Mouse (Mus musculus) ovary, postnatal 14 days (tissue): ENCODE results near the gene Eif2b1.
A peak's percentile ranks its signal among the peaks of the same experiment; 100 is the strongest.
"Not testable (repeated sequence)": the region's sequence is repeated elsewhere in the genome, so short reads cannot be mapped to it uniquely, and the experiment has no call there.

ENCODE experiments used
- DNase-seq: peaks from one replicate; pipeline ENCODE4 v3.0.0; 2022; ENCODE audit warnings: low spot score

Eif2b1 gene

GRCm38 (mm10) chr5:124578633-124579317 lies at the start of gene Eif2b1, which contains the start of gene Gtf2h3:
Gene Eif2b1 (minus strand): TSS chr5:124579131.
Gene Gtf2h3 (plus strand): TSS chr5:124579140.
- DNase-seq = peak; percentile 95

GRCm38 (mm10) chr5:124624291-124624690 lies 45.4 kb upstream of the Eif2b1 start:
- DNase-seq = no peak

- no peak for DNase-seq
These were observed 44.0 kb upstream of the Eif2b1 start for GRCm38 (mm10) chr5:124622890-124623289.

- no peak for DNase-seq
These were observed 42.4 kb upstream of the Eif2b1 start for GRCm38 (mm10) chr5:124621362-124621761.

- no peak for DNase-seq
These were observed 39.8 kb upstream of the Eif2b1 start for GRCm38 (mm10) chr5:124618711-124619110.

- no peak for DNase-seq
These were observed 35.8 kb upstream of the Eif2b1 start for GRCm38 (mm10) chr5:124614709-124615108.

GRCm38 (mm10) chr5:124610965-124611364 lies 32.0 kb upstream of the Eif2b1 start:
- DNase-seq = no peak

GRCm38 (mm10) chr5:124605041-124605622 lies 26.2 kb upstream of the Eif2b1 start:
- no peak for DNase-seq

- no peak for DNase-seq
These were observed 25.4 kb upstream of the Eif2b1 start for GRCm38 (mm10) chr5:124604296-124604695.

- DNase-seq = no peak
These were observed 23.4 kb upstream of the Eif2b1 start for GRCm38 (mm10) chr5:124602349-124602748.

GRCm38 (mm10) chr5:124599726-124600125 lies 20.8 kb upstream of the Eif2b1 start:
- not testable (repeated sequence) for DNase-seq

DNA sequence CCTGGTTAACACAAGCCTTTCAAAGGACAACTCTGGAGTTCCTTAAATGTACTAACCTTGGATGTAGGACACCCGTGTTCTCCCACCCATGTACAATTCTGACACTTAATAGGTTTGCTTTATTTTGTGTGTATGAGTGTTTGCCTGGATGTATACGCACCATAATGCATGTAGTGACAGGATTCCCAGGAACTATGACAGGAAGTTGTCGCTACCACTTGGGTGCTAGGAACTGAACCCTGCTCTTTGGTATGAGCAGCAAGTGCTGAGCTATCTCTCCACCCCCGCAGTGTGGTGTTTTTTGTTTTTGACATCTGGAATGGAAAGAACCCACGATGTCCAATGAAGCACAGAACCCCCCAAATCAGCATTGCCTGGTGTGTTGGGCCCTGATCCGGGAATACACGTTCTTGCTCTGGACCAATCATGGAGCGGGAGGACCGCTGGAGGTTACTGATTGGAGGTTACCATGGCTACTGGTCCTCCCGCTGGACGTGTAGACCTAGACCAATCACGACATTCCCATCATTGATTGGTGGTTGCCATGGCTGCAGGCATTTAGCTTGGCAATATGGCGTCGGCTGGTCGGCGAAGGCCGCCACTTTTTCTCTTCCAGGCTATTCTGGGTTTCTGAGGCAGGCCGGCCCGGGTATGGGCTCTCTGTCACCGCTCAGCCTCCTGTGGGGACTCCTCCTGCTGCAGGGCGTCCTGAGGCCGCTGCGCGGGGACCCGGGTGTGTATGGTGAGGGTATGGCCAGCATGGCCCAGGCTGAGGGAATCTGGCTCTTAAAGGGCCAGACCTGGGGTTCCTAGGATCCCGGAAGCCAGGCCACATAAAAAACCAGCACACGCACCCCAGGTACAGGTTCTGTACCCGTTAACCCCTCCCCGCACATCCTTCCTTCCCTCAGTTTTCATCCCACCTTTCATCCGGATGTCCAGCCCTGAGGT lies 19.6 kb upstream of the Eif2b1 start:
- peak; percentile 84 for DNase-seq

GRCm38 (mm10) chr5:124592768-124593167 lies 13.8 kb upstream of the Eif2b1 start:
- no peak for DNase-seq

DNA sequence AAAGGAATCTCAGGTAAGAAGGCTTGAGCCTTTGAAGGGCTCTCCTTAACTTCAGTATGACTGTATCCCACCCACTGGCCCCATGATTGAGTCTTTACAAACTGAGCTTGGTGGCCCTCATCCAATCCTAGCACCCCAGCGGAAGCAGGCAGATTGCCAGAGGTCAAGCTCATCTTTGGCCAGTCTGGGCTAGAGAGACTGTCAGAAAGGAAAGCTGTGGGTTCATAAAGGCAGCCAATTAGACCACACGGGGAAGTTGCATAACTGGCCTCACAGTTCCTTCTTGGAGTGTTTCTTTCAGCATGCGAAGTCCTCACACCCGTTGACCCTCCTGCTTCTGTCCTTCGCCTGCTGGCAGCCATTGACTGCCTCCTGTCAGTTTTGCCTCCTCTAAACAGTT lies 3.6 kb upstream of the Eif2b1 start:
- DNase-seq = no peak

GRCm38 (mm10) chr5:124575467-124575866 lies 3.5 kb downstream of the Eif2b1 start:
- no peak for DNase-seq

GRCm38 (mm10) chr5:124571068-124571467 lies 7.9 kb downstream of the Eif2b1 start:
- DNase-seq = no peak

DNA sequence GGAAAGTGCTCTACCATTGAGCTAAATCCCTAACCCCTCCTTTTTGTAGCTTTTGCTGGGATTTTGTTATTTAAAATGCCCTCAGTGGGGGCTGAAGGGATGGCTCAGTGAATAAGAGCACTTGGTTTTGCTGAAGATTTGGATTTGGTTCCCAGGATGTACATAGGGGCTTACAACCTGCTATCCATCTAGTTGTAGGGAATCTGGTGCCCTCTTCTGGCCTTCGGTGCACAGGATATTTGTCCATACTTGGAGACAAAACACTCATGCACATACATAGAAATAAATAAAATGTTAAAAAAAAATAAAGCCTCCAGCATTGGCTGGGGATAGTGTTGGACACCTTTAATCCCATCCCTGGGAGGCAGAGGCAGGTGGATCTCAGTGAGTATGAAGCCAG lies 23.8 kb downstream of the Eif2b1 start:
- DNase-seq = no peak

DNA sequence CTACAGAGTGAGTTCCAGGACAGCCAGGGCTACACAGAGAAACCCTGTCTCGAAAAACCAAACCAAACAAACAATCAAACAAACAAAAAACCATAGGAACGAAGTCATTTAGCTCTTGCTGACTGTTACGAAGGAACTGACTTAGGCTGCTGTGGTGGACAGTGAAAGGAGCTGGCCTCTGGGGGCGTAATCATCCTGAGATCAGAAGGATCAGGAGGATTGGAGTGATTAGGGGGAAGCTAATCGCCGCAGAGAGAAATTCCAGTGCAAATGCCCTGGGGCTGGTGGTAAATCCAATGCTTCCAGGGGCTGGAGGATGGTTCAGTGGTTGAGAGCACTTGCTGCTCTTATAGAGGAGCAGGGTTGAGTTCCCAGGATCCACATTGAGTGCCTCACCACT lies 25.3 kb downstream of the Eif2b1 start:
- DNase-seq = no peak

- DNase-seq = peak; percentile 87
These were observed 26.2 kb downstream of the Eif2b1 start, which contains the start of gene Ddx55 for GRCm38 (mm10) chr5:124552558-124553307. Gene Ddx55 (plus strand): TSS chr5:124552864.

GRCm38 (mm10) chr5:124552094-124552472 lies 26.8 kb downstream of the Eif2b1 start:
- no peak for DNase-seq

DNA sequence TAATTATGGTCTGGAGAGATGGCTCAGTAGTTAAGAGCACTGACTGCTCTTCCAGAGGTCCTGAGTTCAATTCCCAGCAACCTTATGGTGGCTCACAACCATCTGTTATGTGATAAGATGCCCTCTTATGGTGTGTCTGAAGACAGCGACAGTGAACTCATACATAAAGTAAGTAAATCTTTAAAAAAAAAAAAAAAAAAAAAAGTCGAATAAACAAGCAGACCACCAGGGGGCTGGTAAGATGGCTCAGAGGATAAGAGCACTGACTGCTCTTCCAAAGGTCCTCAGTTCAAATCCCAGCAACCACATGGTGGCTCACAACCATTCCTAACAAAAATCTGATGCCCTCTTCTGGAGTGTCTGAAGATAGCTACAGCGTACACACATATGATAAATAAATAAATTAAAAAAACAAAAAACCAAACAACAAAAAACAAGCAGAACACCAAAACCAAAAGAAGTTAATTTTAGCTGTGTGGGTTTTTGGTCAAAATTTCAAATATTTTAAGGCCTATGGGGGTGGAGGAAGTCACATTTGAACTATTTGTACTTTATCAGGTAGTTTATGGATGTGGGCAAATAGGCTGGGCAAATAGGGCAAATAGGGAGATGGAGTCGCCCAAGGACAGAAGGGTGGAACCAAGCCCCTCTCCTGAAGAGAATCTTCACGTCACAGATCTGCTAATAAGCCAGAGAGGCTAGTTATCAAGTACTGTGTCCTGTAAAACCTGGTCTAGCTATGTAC lies 27.4 kb downstream of the Eif2b1 start:
- not testable (repeated sequence) for DNase-seq
